Mouse (Mus musculus): Measurements from ENCODE around the gene Ccdc24. TPM values are rescaled to one million over a fixed set of nuclear protein-coding genes. Genes with fewer than 3 reads are reported as not detected.

Ccdc24 gene
- 1 to 10 TPM; 1.3 to 1.4 TPM for total RNA-seq (2021)

GRCm38 (mm10) chr4:117872471-117872886 is at the start of gene Ccdc24:
TSS of gene Ccdc24 (minus strand) at chr4:117872557.
- no peak for DNase-seq (ENCODE audit: low spot score in 2 of 2)
- intact Hi-C loops (cut with DNase I) = no loop called here

- no peak for DNase-seq (ENCODE audit: low spot score in 2 of 2)
- intact Hi-C loops (cut with DNase I) = no loop called here
These were observed 49.0 kb upstream of the Ccdc24 start for GRCm38 (mm10) chr4:117921358-117921757.

- intact Hi-C loops (cut with DNase I) = no loop called here
- DNase-seq (ENCODE audit: low spot score in 2 of 2) = no peak
These were observed 46.4 kb upstream of the Ccdc24 start for GRCm38 (mm10) chr4:117918762-117919161.

GRCm38 (mm10) chr4:117918261-117918660 is 45.9 kb upstream of the Ccdc24 start:
- no peak for DNase-seq (ENCODE audit: low spot score in 2 of 2)
- intact Hi-C loops (cut with DNase I) = no loop called here

- DNase-seq (ENCODE audit: low spot score in 2 of 2) = no peak
- intact Hi-C loops (cut with DNase I) = no loop called here
These were observed 45.5 kb upstream of the Ccdc24 start for GRCm38 (mm10) chr4:117917847-117918246.

GRCm38 (mm10) chr4:117917402-117917801 is 45.0 kb upstream of the Ccdc24 start:
- DNase-seq (ENCODE audit: low spot score in 2 of 2) = no peak
- intact Hi-C loops (cut with DNase I) = no loop called here

GRCm38 (mm10) chr4:117916386-117916785 is 44.0 kb upstream of the Ccdc24 start:
- DNase-seq (ENCODE audit: low spot score in 2 of 2) = no peak
- intact Hi-C loops (cut with DNase I) = no loop called here

GRCm38 (mm10) chr4:117915489-117916105 is 43.2 kb upstream of the Ccdc24 start:
- DNase-seq (ENCODE audit: low spot score in 2 of 2) = peak in 1 of 2 experiments; percentile 60
- intact Hi-C loops (cut with DNase I) = loop anchor here (2.0 kb wide), 1 partner anchor 23 kb away; the partner anchor contains the start of gene Dph2

GRCm38 (mm10) chr4:117914591-117915442 is 42.5 kb upstream of the Ccdc24 start, which contains the start of gene Ipo13:
TSS of gene Ipo13 (minus strand) at chr4:117914999.
- intact Hi-C loops (cut with DNase I) = loop anchor here (2.0 kb wide), 1 partner anchor 22 kb away; the partner anchor contains the start of gene Dph2
- peak; percentile 94 to 95 for DNase-seq (ENCODE audit: low spot score in 2 of 2)

GRCm38 (mm10) chr4:117914031-117914430 is 41.7 kb upstream of the Ccdc24 start:
- DNase-seq (ENCODE audit: low spot score in 2 of 2) = no peak
- intact Hi-C loops (cut with DNase I) = loop anchor here (2.0 kb wide), 1 partner anchor 21 kb away; the partner anchor contains the start of gene Dph2

GRCm38 (mm10) chr4:117913421-117913820 is 41.1 kb upstream of the Ccdc24 start:
- DNase-seq (ENCODE audit: low spot score in 2 of 2) = no peak
- intact Hi-C loops (cut with DNase I) = no loop called here

GRCm38 (mm10) chr4:117912685-117913273 is 40.4 kb upstream of the Ccdc24 start:
- no peak for DNase-seq (ENCODE audit: low spot score in 2 of 2)
- intact Hi-C loops (cut with DNase I) = no loop called here

- intact Hi-C loops (cut with DNase I) = no loop called here
- no peak for DNase-seq (ENCODE audit: low spot score in 2 of 2)
These were observed 39.8 kb upstream of the Ccdc24 start for GRCm38 (mm10) chr4:117912131-117912561.

GRCm38 (mm10) chr4:117908834-117909453 is 36.6 kb upstream of the Ccdc24 start:
- DNase-seq (ENCODE audit: low spot score in 2 of 2) = peak in 1 of 2 experiments; percentile 68
- intact Hi-C loops (cut with DNase I) = no loop called here

- no peak for DNase-seq (ENCODE audit: low spot score in 2 of 2)
- intact Hi-C loops (cut with DNase I) = no loop called here
These were observed 33.8 kb upstream of the Ccdc24 start for GRCm38 (mm10) chr4:117906196-117906595.

GRCm38 (mm10) chr4:117904761-117905160 is 32.4 kb upstream of the Ccdc24 start:
- intact Hi-C loops (cut with DNase I) = no loop called here
- no peak for DNase-seq (ENCODE audit: low spot score in 2 of 2)

GRCm38 (mm10) chr4:117904094-117904493 is 31.7 kb upstream of the Ccdc24 start:
- intact Hi-C loops (cut with DNase I) = no loop called here
- peak in 1 of 2 experiments; percentile 83 for DNase-seq (ENCODE audit: low spot score in 2 of 2)

- DNase-seq (ENCODE audit: low spot score in 2 of 2) = no peak
- intact Hi-C loops (cut with DNase I) = no loop called here
These were observed 25.8 kb upstream of the Ccdc24 start for GRCm38 (mm10) chr4:117898111-117898510.

GRCm38 (mm10) chr4:117896031-117896430 is 23.7 kb upstream of the Ccdc24 start:
- no peak for DNase-seq (ENCODE audit: low spot score in 2 of 2)
- intact Hi-C loops (cut with DNase I) = no loop called here

GRCm38 (mm10) chr4:117895339-117895738 is 23.0 kb upstream of the Ccdc24 start:
- intact Hi-C loops (cut with DNase I) = no loop called here
- DNase-seq (ENCODE audit: low spot score in 2 of 2) = no peak
